Mouse (Mus musculus) bone marrow macrophage, adult 2 months (primary cell): ENCODE measurements around the gene Tspan5.

Experiments used
- CTCF ChIP-seq: IDR thresholded peaks from 2 replicates; pipeline ENCODE4 v1.5.1; 2012; ENCODE audit warnings: low read depth, mild to moderate bottlenecking, low read length, moderate library complexity
- POLR2A ChIP-seq: IDR thresholded peaks from 2 replicates; pipeline ENCODE4 v1.6.1; 2012; ENCODE audit warnings: mild to moderate bottlenecking, low read depth, low read length, borderline replicate concordance

GRCm38 (mm10) chr3:138781492-138781891, 39.5 kb downstream of the Tspan5 start:
- TF ChIP-seq POLR2A: no peak
- TF ChIP-seq CTCF: no peak
